Mouse (Mus musculus): ENCODE measurements around the gene Ube2f. TPM values are rescaled to one million over a fixed set of nuclear protein-coding genes. Genes with fewer than 3 reads are reported as not detected.

The Ube2f gene
- total RNA-seq, 1 experiment from 2014 or later: 71.1 TPM

Other genes with a start within 250 kb of the Ube2f start
- gene Rbm44, start 105.2 kb upstream of the Ube2f start, total RNA-seq (2021): 0.36 TPM in 1 of 2 replicates, not detected in the other
- 6.4 and 8.1 TPM in 2 replicates for gene Ramp1, start 70.5 kb upstream of the Ube2f start, total RNA-seq (2021)
- 16.2 and 18.4 TPM in 2 replicates for gene Scly, start 48.0 kb downstream of the Ube2f start, total RNA-seq (2021)
- not detected in 2 replicates for gene Espnl, start 71.8 kb downstream of the Ube2f start, total RNA-seq (2021)
- 0.46 and 0.48 TPM in 2 replicates for gene Klhl30, start 100.7 kb downstream of the Ube2f start, total RNA-seq (2021)
- 2.7 and 5.9 TPM in 2 replicates for gene Erfe, start 116.1 kb downstream of the Ube2f start, total RNA-seq (2021)
- 108 and 115 TPM in 2 replicates for gene Ilkap, start 148.5 kb downstream of the Ube2f start, total RNA-seq (2021)
- 160 and 211 TPM in 2 replicates for gene Hes6, start 163.7 kb downstream of the Ube2f start, total RNA-seq (2021)
- gene Per2, start 209.0 kb downstream of the Ube2f start, total RNA-seq (2021): 37.4 and 37.5 TPM in 2 replicates
- 12.1 and 13.5 TPM in 2 replicates for gene Traf3ip1, start 244.3 kb downstream of the Ube2f start, total RNA-seq (2021)

Data from adrenal gland, postnatal 25 days (tissue).